Mouse (Mus musculus): ENCODE results near the gene Commd6. TPM values are rescaled to one million over a fixed set of nuclear protein-coding genes. Genes with fewer than 3 reads are reported as not detected.

Commd6 gene
- total and polyA plus RNA-seq, 3 experiments = 6.5 to 191 (median 75.2) TPM

GRCm38 (mm10) chr14:101652571-101652970 lies 12.1 kb upstream of the Commd6 start:
- Histone ChIP-seq H3K9me3 (replicated peaks) (no peaks in the 10 kb centered on the region), H3K36me3 (replicated peaks) (peaks cover 9% of the 10 kb centered on the region), H3K4me3 (ENCODE audit: low read depth, low read length) (no peak overlapping the region), H3K4me1 (ENCODE audit: insufficient read depth, low read depth, low read length) (peaks cover 28% of the 10 kb centered on the region), H3K27me3 (ENCODE audit: insufficient read depth, low read length) (peaks cover 18% of the 10 kb centered on the region; the same call in 1 of the 2 replicates)
- no peak for TF ChIP-seq TAL1 (conservative IDR thresholded peaks at IDR 0.05; ENCODE audit: low read depth, low read length)
- TF ChIP-seq CTCF (IDR thresholded peaks at IDR 0.05; ENCODE audit: low read depth, low read length) = no peak
- TF ChIP-seq GATA1 (IDR thresholded peaks at IDR 0.05; ENCODE audit: borderline replicate concordance, low read length) = no peak
- no peak for TF ChIP-seq GATA2 (IDR thresholded peaks at IDR 0.05; ENCODE audit: borderline replicate concordance, low read depth, low read length)
- no peak for TF ChIP-seq POLR2AphosphoS5 (IDR thresholded peaks at IDR 0.05; ENCODE audit: insufficient replicate concordance, low read depth, low read length)
- no peak for ATAC-seq (ENCODE audit: extremely low read depth, insufficient number of reproducible peaks, low FRiP score, poor library complexity, severe bottlenecking)
- no peak for DNase-seq (ENCODE audit: low spot score)

- DNase-seq (ENCODE audit: low spot score) = no peak
- H3K36me3 ChIP-seq (replicated peaks) = no peaks in the 10 kb centered on the region
- no peak overlapping the region for H3K4me3 ChIP-seq (ENCODE audit: low read depth, low read length)
- TF ChIP-seq GATA2 (IDR thresholded peaks at IDR 0.05; ENCODE audit: borderline replicate concordance, low read depth, low read length) = no peak
- TF ChIP-seq POLR2AphosphoS5 (IDR thresholded peaks at IDR 0.05; ENCODE audit: insufficient replicate concordance, low read depth, low read length) = no peak
- no peak for ATAC-seq (ENCODE audit: extremely low read depth, insufficient number of reproducible peaks, low FRiP score, poor library complexity, severe bottlenecking)
- peaks cover 19% of the 10 kb centered on the region for H3K4me1 ChIP-seq (ENCODE audit: insufficient read depth, low read depth, low read length)
- peaks cover 18% of the 10 kb centered on the region; the same call in 1 of the 2 replicates for H3K27me3 ChIP-seq (ENCODE audit: insufficient read depth, low read length)
- no peaks in the 10 kb centered on the region for H3K9me3 ChIP-seq (replicated peaks)
Observed at GRCm38 (mm10) chr14:101650551-101650950, 10.1 kb upstream of the Commd6 start.

GRCm38 (mm10) chr14:101644948-101645347 lies 4.5 kb upstream of the Commd6 start:
- ATAC-seq (ENCODE audit: extremely low read depth, insufficient number of reproducible peaks, low FRiP score, poor library complexity, severe bottlenecking) (no peak), DNase-seq (ENCODE audit: low spot score) (no peak)
- no peak for TF ChIP-seq GATA2 (IDR thresholded peaks at IDR 0.05; ENCODE audit: borderline replicate concordance, low read depth, low read length)
- TF ChIP-seq CTCF (IDR thresholded peaks at IDR 0.05; ENCODE audit: low read depth, low read length) = no peak
- no peaks in the 10 kb centered on the region for H3K9me3 ChIP-seq (replicated peaks)
- peaks cover 2% of the 10 kb centered on the region; the same call in 1 of the 2 replicates for H3K4me1 ChIP-seq (ENCODE audit: insufficient read depth, low read depth, low read length)
- peaks cover 16% of the 10 kb centered on the region; the same call in 1 of the 2 replicates for H3K27me3 ChIP-seq (ENCODE audit: insufficient read depth, low read length)
- H3K4me3 ChIP-seq (ENCODE audit: low read depth, low read length) = no peak overlapping the region
- no peaks in the 10 kb centered on the region for H3K36me3 ChIP-seq (replicated peaks)

GRCm38 (mm10) chr14:101637381-101637780 lies 3.1 kb downstream of the Commd6 start:
- TF ChIP-seq TAL1 (conservative IDR thresholded peaks at IDR 0.05; ENCODE audit: low read depth, low read length) (no peak), CTCF (IDR thresholded peaks at IDR 0.05; ENCODE audit: low read depth, low read length) (no peak), GATA1 (IDR thresholded peaks at IDR 0.05; ENCODE audit: borderline replicate concordance, low read length) (no peak), POLR2AphosphoS5 (IDR thresholded peaks at IDR 0.05; ENCODE audit: insufficient replicate concordance, low read depth, low read length) (no peak), GATA2 (IDR thresholded peaks at IDR 0.05; ENCODE audit: borderline replicate concordance, low read depth, low read length) (no peak)
- Histone ChIP-seq H3K36me3 (replicated peaks) (peaks cover 56% of the 10 kb centered on the region), H3K27me3 (ENCODE audit: insufficient read depth, low read length) (no peaks in the 10 kb centered on the region), H3K9me3 (replicated peaks) (no peaks in the 10 kb centered on the region), H3K4me1 (ENCODE audit: insufficient read depth, low read depth, low read length) (peaks cover 28% of the 10 kb centered on the region), H3K4me3 (ENCODE audit: low read depth, low read length) (no peak overlapping the region)
- ATAC-seq (ENCODE audit: extremely low read depth, insufficient number of reproducible peaks, low FRiP score, poor library complexity, severe bottlenecking) = no peak
- no peak for DNase-seq (ENCODE audit: low spot score)

GRCm38 (mm10) chr14:101635765-101636164 lies 4.7 kb downstream of the Commd6 start:
- ATAC-seq (ENCODE audit: extremely low read depth, insufficient number of reproducible peaks, low FRiP score, poor library complexity, severe bottlenecking) (no peak), DNase-seq (ENCODE audit: low spot score) (no peak)
- TF ChIP-seq GATA2 (IDR thresholded peaks at IDR 0.05; ENCODE audit: borderline replicate concordance, low read depth, low read length) = no peak
- no peak for TF ChIP-seq POLR2AphosphoS5 (IDR thresholded peaks at IDR 0.05; ENCODE audit: insufficient replicate concordance, low read depth, low read length)
- TF ChIP-seq TAL1 (conservative IDR thresholded peaks at IDR 0.05; ENCODE audit: low read depth, low read length) = no peak
- no peak for TF ChIP-seq CTCF (IDR thresholded peaks at IDR 0.05; ENCODE audit: low read depth, low read length)
- TF ChIP-seq GATA1 (IDR thresholded peaks at IDR 0.05; ENCODE audit: borderline replicate concordance, low read length) = no peak
- H3K4me3 ChIP-seq (ENCODE audit: low read depth, low read length) = no peak overlapping the region
- no peaks in the 10 kb centered on the region for H3K9me3 ChIP-seq (replicated peaks)
- H3K27me3 ChIP-seq (ENCODE audit: insufficient read depth, low read length) = no peaks in the 10 kb centered on the region
- H3K4me1 ChIP-seq (ENCODE audit: insufficient read depth, low read depth, low read length) = peaks cover 28% of the 10 kb centered on the region
- peaks cover 70% of the 10 kb centered on the region for H3K36me3 ChIP-seq (replicated peaks)

GRCm38 (mm10) chr14:101630548-101630947 lies 9.9 kb downstream of the Commd6 start:
- no peak for ATAC-seq (ENCODE audit: extremely low read depth, insufficient number of reproducible peaks, low FRiP score, poor library complexity, severe bottlenecking)
- H3K4me3 ChIP-seq (ENCODE audit: low read depth, low read length) = no peak overlapping the region

GRCm38 (mm10) chr14:101617680-101618079 lies 22.8 kb downstream of the Commd6 start:
- Histone ChIP-seq H3K4me3 (ENCODE audit: low read depth, low read length) (no peak overlapping the region), H3K4me1 (ENCODE audit: insufficient read depth, low read depth, low read length) (no peaks in the 10 kb centered on the region), H3K9me3 (replicated peaks) (no peaks in the 10 kb centered on the region), H3K27me3 (ENCODE audit: insufficient read depth, low read length) (no peaks in the 10 kb centered on the region), H3K36me3 (replicated peaks) (no peaks in the 10 kb centered on the region)
- DNase-seq (ENCODE audit: low spot score) = no peak
- no peak for ATAC-seq (ENCODE audit: extremely low read depth, insufficient number of reproducible peaks, low FRiP score, poor library complexity, severe bottlenecking)
- no peak for TF ChIP-seq GATA1 (IDR thresholded peaks at IDR 0.05; ENCODE audit: borderline replicate concordance, low read length)
- no peak for TF ChIP-seq GATA2 (IDR thresholded peaks at IDR 0.05; ENCODE audit: borderline replicate concordance, low read depth, low read length)
- TF ChIP-seq CTCF (IDR thresholded peaks at IDR 0.05; ENCODE audit: low read depth, low read length) = no peak
- TF ChIP-seq TAL1 (conservative IDR thresholded peaks at IDR 0.05; ENCODE audit: low read depth, low read length) = no peak
- no peak for TF ChIP-seq POLR2AphosphoS5 (IDR thresholded peaks at IDR 0.05; ENCODE audit: insufficient replicate concordance, low read depth, low read length)

More at GRCm38 (mm10) chr14:101630548-101630947, 9.9 kb downstream of the Commd6 start:
- Histone ChIP-seq H3K36me3 (replicated peaks) (peaks cover 44% of the 10 kb centered on the region), H3K27me3 (ENCODE audit: insufficient read depth, low read length) (no peaks in the 10 kb centered on the region), H3K9me3 (replicated peaks) (no peaks in the 10 kb centered on the region), H3K4me1 (ENCODE audit: insufficient read depth, low read depth, low read length) (no peaks in the 10 kb centered on the region)
- TF ChIP-seq GATA1 (IDR thresholded peaks at IDR 0.05; ENCODE audit: borderline replicate concordance, low read length) (no peak), POLR2AphosphoS5 (IDR thresholded peaks at IDR 0.05; ENCODE audit: insufficient replicate concordance, low read depth, low read length) (no peak), GATA2 (IDR thresholded peaks at IDR 0.05; ENCODE audit: borderline replicate concordance, low read depth, low read length) (no peak), TAL1 (conservative IDR thresholded peaks at IDR 0.05; ENCODE audit: low read depth, low read length) (no peak), CTCF (IDR thresholded peaks at IDR 0.05; ENCODE audit: low read depth, low read length) (no peak)
- DNase-seq (ENCODE audit: low spot score) = no peak
